Mouse (Mus musculus): ENCODE data around the gene 4833427G06Rik.

DNA sequence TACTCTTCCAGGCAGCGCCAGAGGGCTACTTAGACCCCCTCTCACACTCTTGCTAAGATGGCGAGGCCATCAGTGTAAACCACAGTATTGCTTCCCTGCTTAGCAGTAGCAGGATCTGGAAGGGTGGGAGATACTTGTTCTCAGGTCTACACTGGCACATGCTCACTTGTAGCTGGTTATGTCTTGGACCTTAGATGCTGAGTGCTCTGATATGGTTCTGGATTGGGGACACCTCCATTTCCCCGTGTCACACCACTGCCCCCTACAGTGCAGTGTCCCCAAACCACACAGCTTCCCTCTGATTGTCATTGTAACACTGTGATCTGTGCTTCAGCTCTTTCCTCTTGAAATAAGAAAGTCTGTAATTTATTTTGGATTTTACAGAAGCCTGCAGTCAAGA, 35.1 kb upstream of the 4833427G06Rik start:
- no peak for TF ChIP-seq HCFC1 (IDR thresholded peaks at IDR 0.05; ENCODE audit: borderline replicate concordance, insufficient read depth, low read length)
- no peak for TF ChIP-seq CHD2 (IDR thresholded peaks at IDR 0.05; ENCODE audit: low read depth, low read length)
- no peak for TF ChIP-seq ZNF384 (IDR thresholded peaks at IDR 0.05; ENCODE audit: low read depth, low read length)
- no peak for TF ChIP-seq ZC3H11A (IDR thresholded peaks at IDR 0.05; ENCODE audit: borderline replicate concordance, low read depth, low read length)

Measured in ES-E14 (cell line).